Mouse (Mus musculus): Measurements from ENCODE around the gene Lzts3.

GRCm38 (mm10) chr2:130645198-130645597 lies 2.6 kb upstream of the Lzts3 start:
- no peak for TF ChIP-seq CTCF (IDR thresholded peaks at IDR 0.05; ENCODE audit: insufficient read depth, low read depth, low read length)
- TF ChIP-seq POLR2A (IDR thresholded peaks at IDR 0.05; ENCODE audit: insufficient read depth, low read depth, low read length), result no peak
